Mouse (Mus musculus): ENCODE results near the gene Pde4dip. TPM values are rescaled to one million over a fixed set of nuclear protein-coding genes. Genes with fewer than 3 reads are reported as not detected.

Gene Pde4dip
- polyA plus RNA-seq, 1 experiment from 2014 or later, result 60.3 TPM

- no peak overlapping the region for H3K4me3 ChIP-seq (ENCODE audit: low read length)
- no peak overlapping the region for H3K27ac ChIP-seq (ENCODE audit: low read depth, low read length)
- ATAC-seq, result no peak
- H3K9ac ChIP-seq (ENCODE audit: low read depth, low read length), result no peak overlapping the region
- H3K27me3 ChIP-seq (replicated peaks; ENCODE audit: control insufficient read depth, insufficient read depth, low read length), result no peaks in the 10 kb centered on the region
- H3K9me3 ChIP-seq (ENCODE audit: control insufficient read depth, low read length), result no peaks in the 10 kb centered on the region
- no peaks in the 10 kb centered on the region for H3K4me1 ChIP-seq (ENCODE audit: control insufficient read depth, insufficient read depth, low read depth, low read length)
- whole genome bisulfite sequencing, result 92% methylated on average over 6 of the region's 6 CpGs
- no peak overlapping the region for H3K4me2 ChIP-seq (ENCODE audit: low read length)
- H3K36me3 ChIP-seq (ENCODE audit: control insufficient read depth, insufficient read depth, low read length), result peaks cover 16% of the 10 kb centered on the region
Observed at GRCm38 (mm10) chr3:97732622-97733021, 155.9 kb downstream of the Pde4dip start.

DNA sequence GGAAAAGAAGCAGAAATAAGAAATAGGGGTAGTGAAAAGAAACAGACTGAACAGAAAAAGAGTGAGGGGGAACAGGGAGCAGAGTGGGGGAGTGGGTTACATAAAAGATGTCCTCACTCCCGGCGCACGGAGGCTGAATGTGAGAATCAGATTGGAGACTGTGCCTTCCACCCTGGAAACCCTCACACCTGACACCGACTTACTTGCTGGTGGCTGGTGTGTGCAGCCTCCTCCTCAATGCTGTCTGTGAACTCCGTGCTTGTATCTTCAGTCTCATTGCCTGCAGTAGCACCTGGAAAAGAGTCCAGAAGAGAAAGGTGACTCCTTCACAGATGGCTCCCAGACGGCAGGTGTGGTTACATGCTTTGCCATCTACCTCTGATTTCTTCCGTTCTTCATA is 157.9 kb downstream of the Pde4dip start:
- ATAC-seq, result no peak
- no peaks in the 10 kb centered on the region for H3K9me3 ChIP-seq (ENCODE audit: control insufficient read depth, low read length)
- no peak overlapping the region for H3K9ac ChIP-seq (ENCODE audit: low read depth, low read length)
- WGBS, result 82% methylated on average over 7 of the region's 7 CpGs
- no peak overlapping the region for H3K27ac ChIP-seq (ENCODE audit: low read depth, low read length)
- H3K4me3 ChIP-seq (ENCODE audit: low read length), result no peak overlapping the region
- H3K27me3 ChIP-seq (replicated peaks; ENCODE audit: control insufficient read depth, insufficient read depth, low read length), result no peaks in the 10 kb centered on the region
- H3K4me1 ChIP-seq (ENCODE audit: control insufficient read depth, insufficient read depth, low read depth, low read length), result no peaks in the 10 kb centered on the region
- no peak overlapping the region for H3K4me2 ChIP-seq (ENCODE audit: low read length)
- H3K36me3 ChIP-seq (ENCODE audit: control insufficient read depth, insufficient read depth, low read length), result peaks cover 2% of the 10 kb centered on the region; the same call in 1 of the 2 replicates

GRCm38 (mm10) chr3:97730131-97730530 is 158.4 kb downstream of the Pde4dip start:
- no peaks in the 10 kb centered on the region for H3K4me1 ChIP-seq (ENCODE audit: control insufficient read depth, insufficient read depth, low read depth, low read length)
- 52% methylated on average over 3 of the region's 3 CpGs for WGBS
- ATAC-seq, result no peak

DNA sequence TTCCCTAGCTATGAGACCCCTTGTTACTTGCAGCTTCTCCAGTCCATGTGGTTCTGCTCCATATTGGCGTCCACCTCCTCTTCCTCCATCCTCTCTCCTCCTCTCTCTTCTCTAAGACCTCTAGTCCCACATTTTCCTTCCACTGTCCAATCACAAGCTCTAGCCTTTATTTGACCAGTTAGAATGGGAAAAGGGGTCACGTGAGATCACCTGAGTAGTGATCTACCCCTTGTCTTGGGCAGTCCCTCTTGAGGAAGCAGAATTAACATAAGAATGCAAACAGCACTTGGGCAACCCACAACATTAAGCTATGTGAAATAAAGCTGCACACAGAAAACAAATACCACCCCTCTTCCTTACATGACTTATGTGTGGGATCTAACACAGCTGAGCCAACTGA is 160.7 kb downstream of the Pde4dip start:
- no peak overlapping the region for H3K9ac ChIP-seq (ENCODE audit: low read depth, low read length)
- H3K27me3 ChIP-seq (replicated peaks; ENCODE audit: control insufficient read depth, insufficient read depth, low read length), result no peaks in the 10 kb centered on the region
- no peak for ATAC-seq
- peaks cover 10% of the 10 kb centered on the region for H3K9me3 ChIP-seq (ENCODE audit: control insufficient read depth, low read length)
- H3K4me3 ChIP-seq (ENCODE audit: low read length), result no peak overlapping the region
- H3K36me3 ChIP-seq (ENCODE audit: control insufficient read depth, insufficient read depth, low read length), result peaks cover 8% of the 10 kb centered on the region
- H3K4me1 ChIP-seq (ENCODE audit: control insufficient read depth, insufficient read depth, low read depth, low read length), result no peaks in the 10 kb centered on the region
- 71% methylated on average over 2 of the region's 2 CpGs for WGBS
- H3K27ac ChIP-seq (ENCODE audit: low read depth, low read length), result no peak overlapping the region
- no peak overlapping the region for H3K4me2 ChIP-seq (ENCODE audit: low read length)

More at GRCm38 (mm10) chr3:97730131-97730530, 158.4 kb downstream of the Pde4dip start:
- Histone ChIP-seq H3K9ac (ENCODE audit: low read depth, low read length) (no peak overlapping the region), H3K4me3 (ENCODE audit: low read length) (no peak overlapping the region), H3K27ac (ENCODE audit: low read depth, low read length) (no peak overlapping the region), H3K4me2 (ENCODE audit: low read length) (no peak overlapping the region), H3K36me3 (ENCODE audit: control insufficient read depth, insufficient read depth, low read length) (no peaks in the 10 kb centered on the region), H3K9me3 (ENCODE audit: control insufficient read depth, low read length) (no peaks in the 10 kb centered on the region), H3K27me3 (replicated peaks; ENCODE audit: control insufficient read depth, insufficient read depth, low read length) (no peaks in the 10 kb centered on the region)

- no peak overlapping the region for H3K9ac ChIP-seq (ENCODE audit: low read depth, low read length)
- no peak for ATAC-seq
- H3K27ac ChIP-seq (ENCODE audit: low read depth, low read length), result no peak overlapping the region
- no peak overlapping the region for H3K4me3 ChIP-seq (ENCODE audit: low read length)
- H3K4me2 ChIP-seq (ENCODE audit: low read length), result no peak overlapping the region
- H3K36me3 ChIP-seq (ENCODE audit: control insufficient read depth, insufficient read depth, low read length), result peaks cover 46% of the 10 kb centered on the region
- peaks cover 11% of the 10 kb centered on the region for H3K9me3 ChIP-seq (ENCODE audit: control insufficient read depth, low read length)
- WGBS, result 84% methylated on average over 9 of the region's 9 CpGs
- no peaks in the 10 kb centered on the region for H3K27me3 ChIP-seq (replicated peaks; ENCODE audit: control insufficient read depth, insufficient read depth, low read length)
- H3K4me1 ChIP-seq (ENCODE audit: control insufficient read depth, insufficient read depth, low read depth, low read length), result no peaks in the 10 kb centered on the region
Observed at GRCm38 (mm10) chr3:97719116-97719515, 169.4 kb downstream of the Pde4dip start.

- Histone ChIP-seq H3K9me3 (ENCODE audit: control insufficient read depth, low read length) (no peaks in the 10 kb centered on the region), H3K4me1 (ENCODE audit: control insufficient read depth, insufficient read depth, low read depth, low read length) (no peaks in the 10 kb centered on the region), H3K9ac (ENCODE audit: low read depth, low read length) (no peak overlapping the region), H3K27me3 (replicated peaks; ENCODE audit: control insufficient read depth, insufficient read depth, low read length) (no peaks in the 10 kb centered on the region), H3K27ac (ENCODE audit: low read depth, low read length) (no peak overlapping the region), H3K4me3 (ENCODE audit: low read length) (no peak overlapping the region), H3K4me2 (ENCODE audit: low read length) (no peak overlapping the region), H3K36me3 (ENCODE audit: control insufficient read depth, insufficient read depth, low read length) (peaks cover 44% of the 10 kb centered on the region)
- 87% methylated on average over 1 of the region's 1 CpGs for WGBS
- ATAC-seq, result no peak
Observed at GRCm38 (mm10) chr3:97715922-97716321, 172.6 kb downstream of the Pde4dip start.

DNA sequence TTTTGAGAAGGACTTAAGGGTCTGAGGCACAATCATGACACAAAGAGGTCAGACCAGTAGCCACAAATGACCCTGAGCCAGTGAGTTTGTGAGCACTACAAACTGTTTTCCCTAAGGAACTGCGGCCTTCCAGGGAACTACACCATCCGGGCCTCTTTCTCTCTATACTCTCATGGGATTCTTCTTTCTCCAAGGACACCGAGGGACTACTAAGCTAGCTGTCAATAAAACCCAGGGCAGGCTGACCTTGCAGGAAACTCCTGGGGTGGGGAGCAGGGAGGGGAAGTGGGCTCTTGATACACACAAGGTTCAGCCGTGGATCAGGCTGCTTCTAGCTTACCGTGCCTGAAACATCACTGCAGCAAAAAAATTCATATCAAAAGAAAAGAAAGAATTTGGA is 177.6 kb downstream of the Pde4dip start:
- Histone ChIP-seq H3K4me2 (ENCODE audit: low read length) (no peak overlapping the region), H3K9ac (ENCODE audit: low read depth, low read length) (no peak overlapping the region), H3K36me3 (ENCODE audit: control insufficient read depth, insufficient read depth, low read length) (peaks cover 30% of the 10 kb centered on the region), H3K4me3 (ENCODE audit: low read length) (no peak overlapping the region), H3K27ac (ENCODE audit: low read depth, low read length) (no peak overlapping the region), H3K9me3 (ENCODE audit: control insufficient read depth, low read length) (no peaks in the 10 kb centered on the region), H3K4me1 (ENCODE audit: control insufficient read depth, insufficient read depth, low read depth, low read length) (no peaks in the 10 kb centered on the region), H3K27me3 (replicated peaks; ENCODE audit: control insufficient read depth, insufficient read depth, low read length) (no peaks in the 10 kb centered on the region)
- no peak for ATAC-seq
- 67% methylated on average over 5 of the region's 5 CpGs for WGBS

- Histone ChIP-seq H3K4me3 (ENCODE audit: low read length) (no peak overlapping the region), H3K9ac (ENCODE audit: low read depth, low read length) (no peak overlapping the region), H3K4me1 (ENCODE audit: control insufficient read depth, insufficient read depth, low read depth, low read length) (no peaks in the 10 kb centered on the region), H3K27ac (ENCODE audit: low read depth, low read length) (no peak overlapping the region), H3K27me3 (replicated peaks; ENCODE audit: control insufficient read depth, insufficient read depth, low read length) (no peaks in the 10 kb centered on the region), H3K9me3 (ENCODE audit: control insufficient read depth, low read length) (no peaks in the 10 kb centered on the region), H3K4me2 (ENCODE audit: low read length) (no peak overlapping the region), H3K36me3 (ENCODE audit: control insufficient read depth, insufficient read depth, low read length) (peaks cover 24% of the 10 kb centered on the region)
- ATAC-seq, result no peak
- WGBS, result 88% methylated on average over 11 of the region's 11 CpGs
Observed at GRCm38 (mm10) chr3:97710134-97710533, 178.4 kb downstream of the Pde4dip start.

GRCm38 (mm10) chr3:97706561-97706960 is 181.9 kb downstream of the Pde4dip start:
- Histone ChIP-seq H3K4me2 (ENCODE audit: low read length) (no peak overlapping the region), H3K27ac (ENCODE audit: low read depth, low read length) (no peak overlapping the region), H3K4me1 (ENCODE audit: control insufficient read depth, insufficient read depth, low read depth, low read length) (no peaks in the 10 kb centered on the region), H3K9me3 (ENCODE audit: control insufficient read depth, low read length) (no peaks in the 10 kb centered on the region), H3K27me3 (replicated peaks; ENCODE audit: control insufficient read depth, insufficient read depth, low read length) (no peaks in the 10 kb centered on the region), H3K4me3 (ENCODE audit: low read length) (no peak overlapping the region), H3K9ac (ENCODE audit: low read depth, low read length) (no peak overlapping the region), H3K36me3 (ENCODE audit: control insufficient read depth, insufficient read depth, low read length) (peaks cover 21% of the 10 kb centered on the region)
- whole genome bisulfite sequencing, result 84% methylated on average over 4 of the region's 4 CpGs
- ATAC-seq, result no peak

DNA sequence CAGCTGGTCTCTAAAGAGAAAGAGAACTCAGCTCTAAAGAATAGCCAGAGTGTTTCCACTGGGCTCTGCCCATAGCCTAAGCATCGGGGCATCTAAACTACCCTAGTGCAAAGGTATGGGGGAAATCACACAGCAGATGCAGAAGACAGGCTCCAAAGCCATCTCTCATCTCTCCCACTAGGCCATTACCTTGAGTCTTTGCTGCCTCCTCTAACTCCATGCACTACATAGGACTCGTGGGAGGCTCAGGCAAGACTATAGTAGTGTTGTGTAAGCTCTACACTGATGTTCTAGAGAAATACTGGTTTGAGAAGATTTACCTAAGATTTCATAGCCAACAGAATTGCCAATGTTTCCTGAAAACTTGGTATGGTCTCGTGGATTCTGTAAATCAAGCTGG is 183.0 kb downstream of the Pde4dip start:
- peaks cover 21% of the 10 kb centered on the region for H3K36me3 ChIP-seq (ENCODE audit: control insufficient read depth, insufficient read depth, low read length)
- no peak overlapping the region for H3K27ac ChIP-seq (ENCODE audit: low read depth, low read length)
- H3K9me3 ChIP-seq (ENCODE audit: control insufficient read depth, low read length), result no peaks in the 10 kb centered on the region
- no peak for ATAC-seq
- WGBS, result 91% methylated on average over 3 of the region's 3 CpGs
- H3K27me3 ChIP-seq (replicated peaks; ENCODE audit: control insufficient read depth, insufficient read depth, low read length), result no peaks in the 10 kb centered on the region
- H3K4me1 ChIP-seq (ENCODE audit: control insufficient read depth, insufficient read depth, low read depth, low read length), result no peaks in the 10 kb centered on the region
- no peak overlapping the region for H3K9ac ChIP-seq (ENCODE audit: low read depth, low read length)
- no peak overlapping the region for H3K4me3 ChIP-seq (ENCODE audit: low read length)
- H3K4me2 ChIP-seq (ENCODE audit: low read length), result no peak overlapping the region

All from hindbrain, embryonic 16.5 days (tissue).